Mouse (Mus musculus): ENCODE measurements around the gene Slc27a5. TPM values are rescaled to one million over a fixed set of nuclear protein-coding genes. Genes with fewer than 3 reads are reported as not detected.

Slc27a5 gene
- polyA plus RNA-seq, 1 experiment = 1.7 TPM

DNA sequence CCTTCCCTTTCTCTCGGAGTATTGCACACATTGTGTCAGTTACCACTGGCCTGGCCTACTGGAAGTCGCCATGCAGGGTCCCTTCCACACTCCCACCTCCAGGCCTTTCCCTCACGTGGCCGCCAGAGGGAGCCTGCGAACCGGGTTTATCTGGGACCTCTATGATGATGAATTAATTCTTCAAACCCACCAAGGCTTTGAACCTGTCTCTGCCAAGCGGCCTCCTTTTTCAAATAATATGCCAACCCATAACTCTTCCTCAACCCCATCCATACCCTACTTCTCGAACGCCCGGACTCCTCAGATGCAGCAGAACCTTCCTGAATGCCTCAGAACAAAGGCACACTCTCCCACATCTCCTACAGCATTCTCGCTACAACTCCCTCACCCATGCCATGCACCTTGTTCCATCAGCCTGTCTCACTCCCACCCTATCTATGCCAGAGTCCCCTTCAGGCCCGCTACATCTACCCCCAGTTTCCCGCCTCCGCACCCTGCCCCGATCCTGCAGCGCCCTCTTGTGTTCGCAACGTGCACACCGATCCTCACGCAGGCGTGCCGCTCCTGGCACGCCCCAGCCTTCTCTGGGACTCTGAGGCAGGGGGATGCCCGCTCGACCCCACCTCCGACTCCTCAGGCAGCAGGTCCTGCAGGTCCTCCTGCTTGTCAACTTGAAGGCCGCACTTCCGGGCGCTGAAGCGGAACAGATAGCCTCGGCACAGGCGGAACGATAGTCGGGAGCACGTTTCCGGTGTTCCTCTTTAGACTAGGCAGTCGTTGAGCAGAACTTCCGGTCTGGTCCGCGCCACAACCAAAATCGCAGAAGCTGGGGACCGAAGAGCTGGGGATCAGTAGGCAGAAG lies 11.4 kb upstream of the Slc27a5 start:
- TF ChIP-seq POLR2A (IDR thresholded peaks at IDR 0.05; ENCODE audit: borderline replicate concordance, insufficient read depth, low read length) (peak; percentile 74; the same call in 1 of the 2 replicates), CTCF (IDR thresholded peaks at IDR 0.05; ENCODE audit: borderline replicate concordance, insufficient read depth, low read depth, low read length) (peak; percentile 77)
- peak; percentile 93 to 96 for DNase-seq
- under 1% methylated on average over 42 of the region's 42 CpGs for WGBS
- Histone ChIP-seq H3K4me3 (replicated peaks; ENCODE audit: insufficient read depth, low read depth, low read length) (peak overlapping the region; percentile 97), H3K27me3 (ENCODE audit: control insufficient read depth, insufficient read depth, low read length) (no peaks in the 10 kb centered on the region), H3K27ac (ENCODE audit: insufficient read depth, low read length) (peak overlapping the region; percentile 92), H3K4me1 (ENCODE audit: control insufficient read depth, insufficient read depth, low read length) (peaks cover 18% of the 10 kb centered on the region)

DNA sequence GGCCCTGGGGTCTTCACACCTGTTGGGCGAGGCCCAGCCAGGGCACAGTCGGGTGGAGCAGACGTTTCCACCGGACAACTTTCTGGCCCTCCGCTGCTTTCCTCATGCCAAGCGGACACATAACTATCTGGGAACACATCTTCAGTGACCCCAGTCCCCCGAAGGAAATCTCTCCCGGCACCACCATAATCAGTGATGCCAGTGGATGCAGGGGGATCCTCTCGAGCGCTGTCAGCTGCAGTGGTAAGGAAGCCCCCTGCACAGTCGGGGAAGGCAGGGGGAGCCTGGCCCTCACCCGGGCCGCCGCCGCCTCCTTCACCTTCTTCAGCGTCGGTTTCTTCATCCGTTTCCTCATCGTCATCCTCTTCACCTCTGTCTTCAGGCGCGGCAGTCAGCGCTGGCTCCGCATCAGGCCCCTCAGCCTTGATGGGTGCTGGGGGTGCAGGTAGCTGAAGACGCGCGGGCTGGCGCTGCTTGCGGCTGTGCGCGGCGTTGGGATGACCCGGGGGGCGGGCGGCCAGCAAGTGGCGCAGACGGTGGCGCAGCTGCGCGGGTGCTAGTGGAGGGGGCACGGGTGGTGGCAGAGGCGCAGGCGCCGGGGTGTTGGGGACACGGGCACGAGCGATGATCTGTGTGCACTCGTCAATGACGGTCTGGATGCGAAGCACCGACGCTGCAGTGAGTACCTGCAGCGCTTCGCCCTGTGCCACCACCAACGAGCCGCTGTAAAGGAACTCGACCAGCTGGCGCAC lies 9.5 kb upstream of the Slc27a5 start:
- Histone ChIP-seq H3K4me1 (ENCODE audit: control insufficient read depth, insufficient read depth, low read length) (peaks cover 18% of the 10 kb centered on the region), H3K27ac (ENCODE audit: insufficient read depth, low read length) (no peak overlapping the region), H3K27me3 (ENCODE audit: control insufficient read depth, insufficient read depth, low read length) (no peaks in the 10 kb centered on the region), H3K4me3 (replicated peaks; ENCODE audit: insufficient read depth, low read depth, low read length) (no peak overlapping the region)
- WGBS = 52% methylated on average over 57 of the region's 57 CpGs
- no peak for TF ChIP-seq CTCF (IDR thresholded peaks at IDR 0.05; ENCODE audit: borderline replicate concordance, insufficient read depth, low read depth, low read length)
- TF ChIP-seq POLR2A (IDR thresholded peaks at IDR 0.05; ENCODE audit: borderline replicate concordance, insufficient read depth, low read length) = no peak
- peak; percentile 17 to 40 for DNase-seq

DNA sequence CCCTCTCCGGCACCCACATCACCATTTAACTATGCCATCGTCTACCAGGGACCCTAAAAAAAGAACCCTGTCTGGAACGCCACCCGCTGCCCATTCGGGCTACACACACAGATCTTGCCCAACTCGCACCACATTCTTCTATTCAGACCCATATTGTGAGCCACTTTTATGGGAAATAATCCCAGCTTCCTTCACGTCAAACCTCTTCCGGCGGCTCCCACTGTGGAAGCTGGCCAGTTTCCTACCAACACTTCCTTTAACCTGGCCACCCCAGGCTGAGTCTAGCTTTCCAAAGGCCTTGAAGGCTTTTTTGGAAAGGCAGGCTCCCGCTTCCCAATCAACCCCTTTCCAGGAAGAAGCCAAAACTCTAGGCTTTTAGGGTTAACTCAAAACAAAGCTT lies 8.5 kb upstream of the Slc27a5 start:
- H3K4me3 ChIP-seq (replicated peaks; ENCODE audit: insufficient read depth, low read depth, low read length) = no peak overlapping the region
- 58% methylated on average over 10 of the region's 10 CpGs for WGBS
- no peak for DNase-seq
- no peaks in the 10 kb centered on the region for H3K27me3 ChIP-seq (ENCODE audit: control insufficient read depth, insufficient read depth, low read length)
- peaks cover 18% of the 10 kb centered on the region for H3K4me1 ChIP-seq (ENCODE audit: control insufficient read depth, insufficient read depth, low read length)
- no peak overlapping the region for H3K27ac ChIP-seq (ENCODE audit: insufficient read depth, low read length)
- TF ChIP-seq CTCF (IDR thresholded peaks at IDR 0.05; ENCODE audit: borderline replicate concordance, insufficient read depth, low read depth, low read length) (no peak), POLR2A (IDR thresholded peaks at IDR 0.05; ENCODE audit: borderline replicate concordance, insufficient read depth, low read length) (no peak)

DNA sequence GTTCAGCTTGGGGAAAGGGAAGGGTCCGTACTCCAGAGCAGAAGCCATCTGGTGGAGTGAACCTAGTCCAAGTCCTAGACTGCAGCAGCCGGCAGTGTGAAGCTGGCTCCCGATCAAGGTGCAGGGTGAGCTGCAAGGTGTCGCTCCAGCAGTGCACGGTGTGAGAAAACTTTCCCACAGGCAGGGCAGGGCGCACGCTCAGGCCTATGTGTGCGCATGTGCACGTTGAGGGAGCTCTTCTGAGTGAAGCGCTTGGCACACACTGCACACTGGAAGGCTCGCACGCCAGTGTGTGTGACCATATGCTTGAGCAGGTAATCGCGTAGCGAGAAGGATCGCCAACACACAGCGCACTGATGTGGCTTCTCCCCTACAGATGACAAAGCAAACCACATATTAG lies 8.0 kb upstream of the Slc27a5 start:
- H3K27me3 ChIP-seq (ENCODE audit: control insufficient read depth, insufficient read depth, low read length) = no peaks in the 10 kb centered on the region
- WGBS = 17% methylated on average over 17 of the region's 17 CpGs
- DNase-seq = peak; percentile 45 to 48
- 0 out of 2 replicates have a peak overlapping the region, but pooled peaks have one; percentile 12 for H3K27ac ChIP-seq (ENCODE audit: insufficient read depth, low read length)
- no peak overlapping the region for H3K4me3 ChIP-seq (replicated peaks; ENCODE audit: insufficient read depth, low read depth, low read length)
- peaks cover 18% of the 10 kb centered on the region for H3K4me1 ChIP-seq (ENCODE audit: control insufficient read depth, insufficient read depth, low read length)
- TF ChIP-seq CTCF (IDR thresholded peaks at IDR 0.05; ENCODE audit: borderline replicate concordance, insufficient read depth, low read depth, low read length) (no peak), POLR2A (IDR thresholded peaks at IDR 0.05; ENCODE audit: borderline replicate concordance, insufficient read depth, low read length) (no peak)

DNA sequence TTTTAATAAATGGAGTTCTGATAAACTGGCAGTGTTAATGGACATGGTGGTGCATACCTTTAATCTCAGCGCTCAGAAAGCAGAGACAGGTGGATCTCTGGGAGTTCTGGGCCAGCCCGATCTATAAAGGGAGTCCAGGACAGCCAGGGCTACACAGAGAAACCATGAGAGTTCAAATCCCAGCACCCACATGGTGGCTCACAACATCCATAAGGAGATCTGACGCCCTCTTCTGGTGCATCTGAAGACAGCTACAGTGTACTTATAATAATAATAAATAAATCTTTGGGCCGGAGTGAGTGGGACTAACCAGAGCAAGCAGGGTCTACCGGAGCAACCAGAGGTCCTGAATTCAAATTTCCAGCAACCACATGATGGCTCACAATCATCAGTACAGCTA lies 5.4 kb upstream of the Slc27a5 start:
- Histone ChIP-seq H3K27ac (ENCODE audit: insufficient read depth, low read length) (no peak overlapping the region), H3K4me3 (replicated peaks; ENCODE audit: insufficient read depth, low read depth, low read length) (no peak overlapping the region), H3K4me1 (ENCODE audit: control insufficient read depth, insufficient read depth, low read length) (peaks cover 14% of the 10 kb centered on the region), H3K27me3 (ENCODE audit: control insufficient read depth, insufficient read depth, low read length) (no peaks in the 10 kb centered on the region)
- TF ChIP-seq CTCF (IDR thresholded peaks at IDR 0.05; ENCODE audit: borderline replicate concordance, insufficient read depth, low read depth, low read length) = no peak
- TF ChIP-seq POLR2A (IDR thresholded peaks at IDR 0.05; ENCODE audit: borderline replicate concordance, insufficient read depth, low read length) = no peak
- DNase-seq = no peak
- WGBS = 73% methylated on average over 5 of the region's 5 CpGs

DNA sequence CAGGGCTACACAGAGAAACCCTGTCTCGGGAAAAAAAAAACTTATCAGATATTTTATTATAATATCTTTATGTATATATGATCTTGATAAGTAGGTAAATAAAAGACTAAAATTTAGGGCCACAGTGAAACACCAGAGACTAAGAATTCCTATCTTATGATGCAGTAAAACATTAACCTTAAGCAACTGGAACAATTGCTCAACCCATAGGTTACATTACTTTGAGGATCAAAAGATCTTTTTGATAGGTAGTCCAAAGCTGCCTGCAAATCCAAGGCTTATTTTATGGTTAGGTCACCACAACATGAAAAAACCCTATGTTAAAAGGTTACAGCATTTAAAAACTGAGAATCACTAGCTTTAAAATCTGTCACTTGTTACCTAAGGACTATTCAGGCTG lies 3.6 kb upstream of the Slc27a5 start:
- TF ChIP-seq CTCF (IDR thresholded peaks at IDR 0.05; ENCODE audit: borderline replicate concordance, insufficient read depth, low read depth, low read length) (no peak), POLR2A (IDR thresholded peaks at IDR 0.05; ENCODE audit: borderline replicate concordance, insufficient read depth, low read length) (no peak)
- peaks cover 10% of the 10 kb centered on the region for H3K4me1 ChIP-seq (ENCODE audit: control insufficient read depth, insufficient read depth, low read length)
- H3K27ac ChIP-seq (ENCODE audit: insufficient read depth, low read length) = no peak overlapping the region
- H3K4me3 ChIP-seq (replicated peaks; ENCODE audit: insufficient read depth, low read depth, low read length) = no peak overlapping the region
- H3K27me3 ChIP-seq (ENCODE audit: control insufficient read depth, insufficient read depth, low read length) = no peaks in the 10 kb centered on the region
- WGBS = 83% methylated on average over 1 of the region's 1 CpGs
- no peak for DNase-seq

DNA sequence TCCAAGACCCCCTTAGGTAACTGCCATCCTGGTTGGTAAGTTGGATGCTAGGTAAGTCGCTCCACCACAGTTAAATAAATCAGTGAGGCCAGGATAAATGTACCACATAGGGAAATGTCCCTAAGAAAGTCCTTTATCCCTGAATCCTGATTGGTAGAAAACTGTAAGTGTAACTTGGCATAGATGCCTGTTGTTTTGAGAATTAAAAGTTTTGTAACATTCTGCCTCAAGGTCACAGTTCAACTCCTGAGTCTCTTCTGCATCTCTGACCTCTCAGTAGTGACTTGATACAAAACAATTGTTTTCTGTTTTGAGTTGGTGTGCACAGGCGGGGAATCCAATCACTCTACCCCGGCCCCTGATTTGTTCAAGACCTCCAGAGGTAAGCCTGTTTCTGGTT lies 859 bp upstream of the Slc27a5 start, which contains the start of gene Trim28:
Gene Trim28, plus strand, starts transcription at position 264 of the 400 bp plus-strand sequence.
- Histone ChIP-seq H3K4me3 (replicated peaks; ENCODE audit: insufficient read depth, low read depth, low read length) (no peak within 1 kb of the TSS), H3K4me1 (ENCODE audit: control insufficient read depth, insufficient read depth, low read length) (no peaks in the 10 kb centered on the region), H3K27me3 (ENCODE audit: control insufficient read depth, insufficient read depth, low read length) (no peaks in the 10 kb centered on the region), H3K27ac (ENCODE audit: insufficient read depth, low read length) (no peak within 1 kb of the TSS)
- DNase-seq = no peak
- no peak for TF ChIP-seq POLR2A (IDR thresholded peaks at IDR 0.05; ENCODE audit: borderline replicate concordance, insufficient read depth, low read length)
- no peak for TF ChIP-seq CTCF (IDR thresholded peaks at IDR 0.05; ENCODE audit: borderline replicate concordance, insufficient read depth, low read depth, low read length)
- 81% methylated on average over 3 of the region's 3 CpGs for WGBS

Measured in cerebellum, adult 2 months (tissue).